Mouse (Mus musculus): Measurements from ENCODE around the gene Shisa9.

The Shisa9 gene

GRCm38 (mm10) chr16:12315627-12316026 is 331.7 kb downstream of the Shisa9 start:
- DNase-seq (ENCODE audit: low spot score), result no peak
